Mouse (Mus musculus): ENCODE data around the gene Specc1l. TPM values are rescaled to one million over a fixed set of nuclear protein-coding genes. Genes with fewer than 3 reads are reported as not detected.

Specc1l gene
- 10 to 100 TPM; 32.1 to 34.9 TPM for total RNA-seq (2021)
- long read RNA-seq, experiment 1, partial matches to known transcripts = 1 of 8 reads
- long read RNA-seq, experiment 1, other reads (novel, unspliced or antisense) = 7 of 8 reads
- long read RNA-seq, experiment 2, full-length matches to known transcripts = 5 of 23 reads
- long read RNA-seq, experiment 2, partial matches to known transcripts = 2 of 23 reads
- long read RNA-seq, experiment 2, other reads (novel, unspliced or antisense) = 16 of 23 reads

GRCm38 (mm10) chr10:75211807-75212645 is at the start of gene Specc1l:
TSS of gene Specc1l (plus strand) at chr10:75212073.
- DNase-seq = peak; percentile 91 to 96
- intact Hi-C loops (cut with DNase I) = no loop called here

GRCm38 (mm10) chr10:75165825-75166481 is 45.9 kb upstream of the Specc1l start:
- intact Hi-C loops (cut with DNase I) = no loop called here
- no peak for DNase-seq

- no peak for DNase-seq
- intact Hi-C loops (cut with DNase I) = no loop called here
Measured at GRCm38 (mm10) chr10:75166601-75167000, 45.3 kb upstream of the Specc1l start.

- no peak for DNase-seq
- intact Hi-C loops (cut with DNase I) = no loop called here
Measured at GRCm38 (mm10) chr10:75170207-75170850, 41.5 kb upstream of the Specc1l start.

GRCm38 (mm10) chr10:75173056-75173455 is 38.8 kb upstream of the Specc1l start:
- no peak for DNase-seq
- intact Hi-C loops (cut with DNase I) = no loop called here

GRCm38 (mm10) chr10:75173712-75174111 is 38.2 kb upstream of the Specc1l start:
- DNase-seq = no peak
- intact Hi-C loops (cut with DNase I) = no loop called here

- DNase-seq = no peak
- intact Hi-C loops (cut with DNase I) = no loop called here
Measured at GRCm38 (mm10) chr10:75176494-75176893, 35.4 kb upstream of the Specc1l start.

GRCm38 (mm10) chr10:75178911-75179310 is 33.0 kb upstream of the Specc1l start:
- intact Hi-C loops (cut with DNase I) = no loop called here
- no peak for DNase-seq

GRCm38 (mm10) chr10:75182151-75182774 is 29.6 kb upstream of the Specc1l start:
- intact Hi-C loops (cut with DNase I) = loop anchor here (2.0 to 5.0 kb wide), 3 partner anchors 73 to 305 kb away; no protein-coding TSS in a partner anchor
- DNase-seq = peak; percentile 59 to 60

- DNase-seq = no peak
Measured at GRCm38 (mm10) chr10:75184826-75185225, 27.0 kb upstream of the Specc1l start.

GRCm38 (mm10) chr10:75186551-75186950 is 25.3 kb upstream of the Specc1l start:
- intact Hi-C loops (cut with DNase I) = no loop called here
- DNase-seq = no peak

More at GRCm38 (mm10) chr10:75184826-75185225, 27.0 kb upstream of the Specc1l start:
- intact Hi-C loops (cut with DNase I) = loop anchor here (5.0 kb wide), 1 partner anchor 302 kb away; no protein-coding TSS in a partner anchor

GRCm38 (mm10) chr10:75187366-75188056 is 24.4 kb upstream of the Specc1l start:
- intact Hi-C loops (cut with DNase I) = no loop called here
- DNase-seq = no peak

- intact Hi-C loops (cut with DNase I) = no loop called here
- no peak for DNase-seq
Measured at GRCm38 (mm10) chr10:75191647-75192046, 20.2 kb upstream of the Specc1l start.

- intact Hi-C loops (cut with DNase I) = no loop called here
Measured at GRCm38 (mm10) chr10:75197817-75198216, 14.1 kb upstream of the Specc1l start.

GRCm38 (mm10) chr10:75200733-75201132 is 11.1 kb upstream of the Specc1l start:
- intact Hi-C loops (cut with DNase I) = no loop called here
- peak in 1 of 2 experiments; percentile 33 for DNase-seq

More at GRCm38 (mm10) chr10:75197817-75198216, 14.1 kb upstream of the Specc1l start:
- DNase-seq = no peak

GRCm38 (mm10) chr10:75206192-75206591 is 5.7 kb upstream of the Specc1l start:
- no peak for DNase-seq
- intact Hi-C loops (cut with DNase I) = no loop called here

GRCm38 (mm10) chr10:75210841-75211240 is 1.0 kb upstream of the Specc1l start:
- intact Hi-C loops (cut with DNase I) = no loop called here
- DNase-seq = no peak

- DNase-seq = peak in 1 of 2 experiments; percentile 18
Measured at GRCm38 (mm10) chr10:75212981-75213380, 1.1 kb downstream of the Specc1l start.

GRCm38 (mm10) chr10:75220722-75221121 is 8.8 kb downstream of the Specc1l start:
- DNase-seq = no peak
- intact Hi-C loops (cut with DNase I) = no loop called here

More at GRCm38 (mm10) chr10:75212981-75213380, 1.1 kb downstream of the Specc1l start:
- intact Hi-C loops (cut with DNase I) = no loop called here

Measured in gastrocnemius, postnatal 36 days (tissue).